Mouse (Mus musculus) C2C12 (cell line): ENCODE data around the gene Cd68.
"Not testable (repeated sequence)": the region's sequence is repeated elsewhere in the genome, so short reads cannot be mapped to it uniquely, and the experiment has no call there.

ENCODE experiments used
- CEBPB ChIP-seq: IDR thresholded peaks from one replicate; pipeline ENCODE4 v1.6.1; 2011; ENCODE audit warnings: low read depth, mild to moderate bottlenecking, control low read depth, moderate library complexity
- CTCF ChIP-seq: IDR thresholded peaks from one replicate; pipeline ENCODE4 v1.5.1; 2011; ENCODE audit not compliant: control insufficient read depth, insufficient read depth, insufficient read length
- FOSL1 ChIP-seq: IDR thresholded peaks from one replicate; pipeline ENCODE4 v1.8.0; 2011; ENCODE audit warnings: mild to moderate bottlenecking, low read length; ENCODE audit not compliant: poor library complexity, insufficient read depth, severe bottlenecking
- MAX ChIP-seq: IDR thresholded peaks from one replicate; pipeline ENCODE4 v1.6.1; 2011; ENCODE audit warnings: mild to moderate bottlenecking, control low read depth
- MYOD1 ChIP-seq: IDR thresholded peaks from one replicate; pipeline ENCODE4 v1.6.1; 2011; ENCODE audit warnings: low read depth; ENCODE audit not compliant: control insufficient read depth, insufficient read length
- MYOG ChIP-seq: IDR thresholded peaks from one replicate; pipeline ENCODE4 v1.6.1; 2011; ENCODE audit not compliant: control insufficient read depth, insufficient read length; ENCODE audit errors: extremely low read depth
- USF1 ChIP-seq: IDR thresholded peaks from one replicate; pipeline ENCODE4 v1.6.1; 2011; ENCODE audit warnings: low read depth, mild to moderate bottlenecking, control low read depth, moderate library complexity

- TF ChIP-seq FOSL1, CTCF, MYOG, MAX, CEBPB, USF1, MYOD1: not testable (repeated sequence)
Observed at GRCm38 (mm10) chr11:69702886-69703285, 36.9 kb upstream of the Cd68 start.
